Mouse (Mus musculus) intestine, embryonic 15.5 days (tissue): ENCODE data around the gene Fhod1. TPM values are rescaled to one million over a fixed set of nuclear protein-coding genes. Genes with fewer than 3 reads are reported as not detected.

Experiments used
- ATAC-seq: fragments of 200-750 bp; cut with Nextera tagmentation; 2 replicates; pipeline ENCODE4 v1.8.0; 2017; ENCODE audit warnings: moderate TSS enrichment, moderate library complexity
- H3K27ac ChIP-seq: fragments of 300-500 bp; sonication (generic); 2 replicates; pipeline ENCODE4 v1.5.1; 2015; ENCODE audit warnings: mild to moderate bottlenecking, inconsistent platforms
- H3K27me3 ChIP-seq: fragments of 300-500 bp; sonication (generic); replicated peaks from 2 replicates; pipeline ENCODE4 v1.6.1; 2015; ENCODE audit warnings: inconsistent platforms
- H3K36me3 ChIP-seq: fragments of 300-500 bp; sonication (generic); 2 replicates; pipeline ENCODE4 v1.6.1; 2015; ENCODE audit warnings: inconsistent platforms
- H3K4me1 ChIP-seq: fragments of 300-500 bp; sonication (generic); replicated peaks from 2 replicates; pipeline ENCODE4 v1.6.1; 2015; ENCODE audit warnings: inconsistent platforms
- H3K4me2 ChIP-seq: fragments of 300-500 bp; sonication (generic); replicated peaks from 2 replicates; pipeline ENCODE4 v1.6.1; 2015; ENCODE audit warnings: mild to moderate bottlenecking, inconsistent platforms
- H3K4me3 ChIP-seq: fragments of 300-500 bp; sonication (generic); replicated peaks from 2 replicates; pipeline ENCODE4 v1.5.1; 2015; ENCODE audit warnings: inconsistent platforms
- H3K9ac ChIP-seq: fragments of 300-500 bp; sonication (generic); 2 replicates; pipeline ENCODE4 v1.6.1; 2015; ENCODE audit warnings: inconsistent platforms
- H3K9me3 ChIP-seq: fragments of 300-500 bp; sonication (generic); 2 replicates; pipeline ENCODE4 v1.6.1; 2016; ENCODE audit warnings: inconsistent platforms
- WGBS: fragments of 180-500 bp; shearing (Covaris S2); methylation state at CpG from one replicate; pipeline ENCODE4 v1.1.7; 2015; 5-methylcytosine and 5-hydroxymethylcytosine counted together
- polyA plus RNA-seq: library from polyadenylated mRNA; unstranded; fragments of >200 nt; fragmentation: Nextera tagmentation; extraction: Ambion mirVana; gene quantifications from 2 replicates; pipeline ENCODE4 v1.2.1, GENCODE M21; 2015

Gene Fhod1
- polyA plus RNA-seq, result 1.3 and 1.9 TPM in 2 replicates

GRCm38 (mm10) chr8:105347428-105348221, at the start of gene Fhod1:
Fhod1 (minus strand) TSS chr8:105347953.
- WGBS, result under 1% methylated on average over 53 of the region's 53 CpGs
- no peaks in the 10 kb centered on the region for H3K36me3 ChIP-seq

GRCm38 (mm10) chr8:105393915-105394314, 46.2 kb upstream of the Fhod1 start:
- ATAC-seq, result no peak
- Histone ChIP-seq H3K9ac (no peak overlapping the region), H3K27me3 (no peaks in the 10 kb centered on the region), H3K36me3 (no peaks in the 10 kb centered on the region), H3K4me2 (no peak overlapping the region), H3K4me1 (no peaks in the 10 kb centered on the region), H3K4me3 (no peak overlapping the region), H3K27ac (no peak overlapping the region), H3K9me3 (no peaks in the 10 kb centered on the region)
- WGBS, result 69% methylated on average over 7 of the region's 7 CpGs

More at GRCm38 (mm10) chr8:105347428-105348221, at the start of gene Fhod1:
- Histone ChIP-seq H3K4me3 (peak within 1 kb of the TSS; percentile 74), H3K4me1 (peaks cover 40% of the 10 kb centered on the region), H3K27me3 (peaks cover 10% of the 10 kb centered on the region; the same call in 1 of the 2 replicates), H3K9ac (peak within 1 kb of the TSS; percentile 66), H3K4me2 (peak within 1 kb of the TSS; percentile 98), H3K27ac (peak within 1 kb of the TSS; percentile 92), H3K9me3 (no peaks in the 10 kb centered on the region)
- ATAC-seq, result peak; percentile 92

- no peaks in the 10 kb centered on the region for H3K4me1 ChIP-seq
- 86% methylated on average over 12 of the region's 12 CpGs for WGBS
- no peak overlapping the region for H3K27ac ChIP-seq
- H3K4me3 ChIP-seq, result no peak overlapping the region
- H3K36me3 ChIP-seq, result no peaks in the 10 kb centered on the region
- no peak overlapping the region for H3K4me2 ChIP-seq
- H3K9ac ChIP-seq, result no peak overlapping the region
- no peaks in the 10 kb centered on the region for H3K27me3 ChIP-seq
- no peaks in the 10 kb centered on the region for H3K9me3 ChIP-seq
- ATAC-seq, result no peak
Measured at GRCm38 (mm10) chr8:105393089-105393787, 45.5 kb upstream of the Fhod1 start.

- 53% methylated on average over 6 of the region's 6 CpGs for WGBS
Measured at GRCm38 (mm10) chr8:105389096-105389495, 41.3 kb upstream of the Fhod1 start.

GRCm38 (mm10) chr8:105387151-105387550, 39.4 kb upstream of the Fhod1 start:
- H3K4me2 ChIP-seq, result no peak overlapping the region
- WGBS, result 54% methylated on average over 1 of the region's 1 CpGs
- no peak for ATAC-seq
- H3K9ac ChIP-seq, result no peak overlapping the region
- no peaks in the 10 kb centered on the region for H3K4me1 ChIP-seq
- H3K9me3 ChIP-seq, result no peaks in the 10 kb centered on the region
- H3K4me3 ChIP-seq, result no peak overlapping the region
- no peaks in the 10 kb centered on the region for H3K36me3 ChIP-seq
- H3K27ac ChIP-seq, result no peak overlapping the region
- H3K27me3 ChIP-seq, result no peaks in the 10 kb centered on the region

More at GRCm38 (mm10) chr8:105389096-105389495, 41.3 kb upstream of the Fhod1 start:
- Histone ChIP-seq H3K9ac (no peak overlapping the region), H3K36me3 (no peaks in the 10 kb centered on the region), H3K4me2 (no peak overlapping the region), H3K4me3 (no peak overlapping the region), H3K4me1 (no peaks in the 10 kb centered on the region), H3K27me3 (no peaks in the 10 kb centered on the region), H3K9me3 (no peaks in the 10 kb centered on the region), H3K27ac (no peak overlapping the region)
- no peak for ATAC-seq

- no peak for ATAC-seq
- Histone ChIP-seq H3K4me3 (no peak overlapping the region), H3K27me3 (no peaks in the 10 kb centered on the region), H3K9me3 (no peaks in the 10 kb centered on the region), H3K36me3 (no peaks in the 10 kb centered on the region), H3K9ac (no peak overlapping the region), H3K27ac (no peak overlapping the region), H3K4me1 (0 out of 2 replicates have a peak, but pooled peaks cover under 1% of the 10 kb centered on the region), H3K4me2 (no peak overlapping the region)
- 96% methylated on average over 2 of the region's 2 CpGs for WGBS
Measured at GRCm38 (mm10) chr8:105384070-105384469, 36.3 kb upstream of the Fhod1 start.

GRCm38 (mm10) chr8:105380308-105380707, 32.6 kb upstream of the Fhod1 start:
- Histone ChIP-seq H3K9me3 (no peaks in the 10 kb centered on the region), H3K36me3 (no peaks in the 10 kb centered on the region), H3K4me1 (0 out of 2 replicates have a peak, but pooled peaks cover 6% of the 10 kb centered on the region), H3K4me3 (no peak overlapping the region), H3K9ac (no peak overlapping the region), H3K4me2 (no peak overlapping the region), H3K27ac (no peak overlapping the region), H3K27me3 (no peaks in the 10 kb centered on the region)
- 87% methylated on average over 12 of the region's 12 CpGs for WGBS
- no peak for ATAC-seq

GRCm38 (mm10) chr8:105378673-105379072, 30.9 kb upstream of the Fhod1 start:
- H3K9ac ChIP-seq, result no peak overlapping the region
- no peaks in the 10 kb centered on the region for H3K36me3 ChIP-seq
- H3K9me3 ChIP-seq, result no peaks in the 10 kb centered on the region
- 50% methylated on average over 19 of the region's 19 CpGs for WGBS
- 0 out of 2 replicates have a peak, but pooled peaks cover 2% of the 10 kb centered on the region for H3K27me3 ChIP-seq
- no peak overlapping the region for H3K4me3 ChIP-seq
- 0 out of 2 replicates have a peak, but pooled peaks cover 6% of the 10 kb centered on the region for H3K4me1 ChIP-seq
- no peak overlapping the region for H3K27ac ChIP-seq
- no peak overlapping the region for H3K4me2 ChIP-seq
- ATAC-seq, result no peak

- 29% methylated on average over 33 of the region's 33 CpGs for WGBS
- H3K4me1 ChIP-seq, result 0 out of 2 replicates have a peak, but pooled peaks cover 6% of the 10 kb centered on the region
- peak overlapping the region; percentile 14; the same call in 1 of the 2 replicates for H3K4me3 ChIP-seq
- H3K9ac ChIP-seq, result no peak overlapping the region
- H3K27me3 ChIP-seq, result peaks cover 2% of the 10 kb centered on the region; the same call in 1 of the 2 replicates
- 0 out of 2 replicates have a peak, but pooled peaks have one; percentile 49 for ATAC-seq
- no peaks in the 10 kb centered on the region for H3K36me3 ChIP-seq
- peak overlapping the region; percentile 58 for H3K4me2 ChIP-seq
- no peaks in the 10 kb centered on the region for H3K9me3 ChIP-seq
- no peak overlapping the region for H3K27ac ChIP-seq
Measured at GRCm38 (mm10) chr8:105374513-105374966, 26.8 kb upstream of the Fhod1 start.

GRCm38 (mm10) chr8:105373032-105373431, 25.3 kb upstream of the Fhod1 start, which contains the start of gene Plekhg4:
Plekhg4 (plus strand) TSS chr8:105373274.
- H3K9ac ChIP-seq, result no peak within 1 kb of the TSS
- no peak within 1 kb of the TSS for H3K4me3 ChIP-seq
- H3K4me1 ChIP-seq, result no peaks in the 10 kb centered on the region
- H3K4me2 ChIP-seq, result 0 out of 2 replicates have a peak within 1 kb of the TSS, but pooled peaks have one; percentile 58
- H3K27ac ChIP-seq, result no peak within 1 kb of the TSS
- no peaks in the 10 kb centered on the region for H3K36me3 ChIP-seq
- peaks cover 2% of the 10 kb centered on the region; the same call in 1 of the 2 replicates for H3K27me3 ChIP-seq
- H3K9me3 ChIP-seq, result no peaks in the 10 kb centered on the region
- no peak for ATAC-seq
- 62% methylated on average over 2 of the region's 2 CpGs for WGBS

- 83% methylated on average over 9 of the region's 9 CpGs for WGBS
Measured at GRCm38 (mm10) chr8:105372473-105372872, 24.7 kb upstream of the Fhod1 start.

GRCm38 (mm10) chr8:105367107-105367506, 19.4 kb upstream of the Fhod1 start:
- ATAC-seq, result no peak
- 72% methylated on average over 2 of the region's 2 CpGs for WGBS
- no peaks in the 10 kb centered on the region for H3K27me3 ChIP-seq
- H3K9ac ChIP-seq, result no peak overlapping the region
- peaks cover 10% of the 10 kb centered on the region for H3K4me1 ChIP-seq
- H3K27ac ChIP-seq, result no peak overlapping the region
- no peaks in the 10 kb centered on the region for H3K36me3 ChIP-seq
- H3K4me2 ChIP-seq, result no peak overlapping the region
- no peaks in the 10 kb centered on the region for H3K9me3 ChIP-seq
- H3K4me3 ChIP-seq, result no peak overlapping the region

More at GRCm38 (mm10) chr8:105372473-105372872, 24.7 kb upstream of the Fhod1 start:
- Histone ChIP-seq H3K4me2 (no peak overlapping the region), H3K27me3 (peaks cover 2% of the 10 kb centered on the region; the same call in 1 of the 2 replicates), H3K4me3 (no peak overlapping the region), H3K9me3 (no peaks in the 10 kb centered on the region), H3K4me1 (no peaks in the 10 kb centered on the region), H3K27ac (no peak overlapping the region), H3K36me3 (no peaks in the 10 kb centered on the region), H3K9ac (no peak overlapping the region)
- ATAC-seq, result no peak
